Mouse (Mus musculus): Measurements from ENCODE around the gene Tank.

- TF ChIP-seq CEBPB (IDR thresholded peaks at IDR 0.05; ENCODE audit: low read depth) (no peak), CTCF (IDR thresholded peaks at IDR 0.05; ENCODE audit: control insufficient read depth, insufficient read depth, insufficient read length) (no peak), USF1 (IDR thresholded peaks at IDR 0.05; ENCODE audit: low read depth) (no peak)
Observed at GRCm38 (mm10) chr2:61580555-61581080, 2.2 kb downstream of the Tank start.
